Mouse (Mus musculus) testis, adult 10 weeks (tissue): ENCODE data around the gene Ciart. TPM values are rescaled to one million over a fixed set of nuclear protein-coding genes. Genes with fewer than 3 reads are reported as not detected.

Experiments used
- polyA plus RNA-seq: library from polyadenylated mRNA; stranded (reverse); fragments of 350-450 nt; fragmentation: Illumina TruSeq; extraction: RNeasy Lipid Tissue Mini Kit (QIAGEN cat#74804); gene quantifications from one replicate; pipeline ENCODE4 v1.2.3, GENCODE M21; 2014; ENCODE audit warnings: low read depth, low replicate concordance

The Ciart gene
- 4.8 TPM for polyA plus RNA-seq

DNA sequence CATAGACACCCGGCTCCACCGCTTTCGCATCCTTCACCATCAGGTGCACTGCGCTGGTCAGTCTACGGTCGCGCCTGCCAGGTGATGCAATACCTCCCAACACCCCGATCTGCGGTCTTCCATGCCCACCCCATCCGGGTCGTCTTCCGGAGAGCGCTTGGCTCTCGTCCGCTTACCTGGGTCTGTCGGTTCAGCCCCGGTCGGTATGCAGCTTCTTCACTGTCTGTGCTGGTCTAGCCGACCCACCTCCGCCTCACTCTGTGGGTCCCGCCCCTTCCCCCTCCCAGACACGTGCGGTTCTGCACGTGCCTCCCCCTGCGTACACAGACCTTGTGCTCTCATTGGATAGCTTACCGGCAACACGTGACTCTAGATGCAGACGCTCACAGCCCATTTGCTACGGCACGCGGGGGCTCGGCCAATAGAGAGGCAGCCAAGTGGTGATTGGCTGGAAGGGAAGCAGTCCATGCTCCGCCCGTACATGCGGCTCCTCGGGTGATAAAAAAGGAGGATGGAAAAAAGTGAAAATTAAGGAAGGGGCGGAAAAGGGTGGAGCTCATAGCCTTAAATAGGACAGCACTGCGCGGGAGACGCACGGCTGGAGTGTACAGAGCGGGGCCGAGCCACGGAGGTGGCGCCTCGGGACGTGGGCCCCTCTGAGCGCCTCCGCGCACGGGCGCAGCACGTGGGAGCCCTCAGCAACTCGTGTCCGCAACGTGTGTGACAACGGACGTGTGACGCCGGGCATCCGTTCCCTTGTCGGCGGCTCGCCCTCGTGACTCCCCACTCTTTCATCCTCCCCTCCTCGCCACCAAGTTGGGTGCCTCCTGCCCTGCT, at the start of gene Ciart:
Gene Ciart (minus strand): TSS at position 273 of the 837 bp plus-strand sequence.

GRCm38 (mm10) chr3:95928658-95929503, 46.8 kb upstream of the Ciart start, which contains the start of gene Anp32e:
Anp32e (plus strand) TSS chr3:95929246.

GRCm38 (mm10) chr3:95904568-95904967, 22.5 kb upstream of the Ciart start, which contains the start of gene Car14:
Car14 (minus strand) TSS chr3:95904691.

GRCm38 (mm10) chr3:95893606-95894316, 11.7 kb upstream of the Ciart start, which contains the start of gene Aph1a:
Aph1a (plus strand) TSS chr3:95893969.

GRCm38 (mm10) chr3:95891211-95892065, 9.4 kb upstream of the Ciart start, which contains the start of gene BC028528:
BC028528 (minus strand) TSS chr3:95892005.

GRCm38 (mm10) chr3:95871392-95871867, 10.6 kb downstream of the Ciart start, which contains the start of gene Mrps21:
Mrps21 (minus strand) TSS chr3:95871519.

GRCm38 (mm10) chr3:95855502-95856089, 26.5 kb downstream of the Ciart start, which contains the start of gene Prpf3:
Prpf3 (minus strand) TSS chr3:95855885.

Other genes with a start within 250 kb of the Ciart start
- 72.5 TPM for gene Mcl1, start 223.5 kb downstream of the Ciart start, polyA plus RNA-seq
- gene Adamtsl4, start 194.3 kb downstream of the Ciart start, polyA plus RNA-seq: 0.08 TPM
- gene Ecm1, start 142.7 kb downstream of the Ciart start, polyA plus RNA-seq: 0.95 TPM
- gene Tars2, start 122.0 kb downstream of the Ciart start, polyA plus RNA-seq: 12.8 TPM
- gene Rprd2, start 63.4 kb downstream of the Ciart start, polyA plus RNA-seq: 29.8 TPM
- gene Prpf3, start 26.4 kb downstream of the Ciart start, polyA plus RNA-seq: 39.6 TPM
- 11.8 TPM for gene Mrps21, start 10.7 kb downstream of the Ciart start, polyA plus RNA-seq
- 7.3 TPM for gene BC028528, start 9.8 kb upstream of the Ciart start, polyA plus RNA-seq
- 3.9 TPM for gene Aph1a, start 11.7 kb upstream of the Ciart start, polyA plus RNA-seq
- 1.8 TPM for gene Car14, start 22.4 kb upstream of the Ciart start, polyA plus RNA-seq
- 34.5 TPM for gene Anp32e, start 47.0 kb upstream of the Ciart start, polyA plus RNA-seq
- 8.6 TPM for gene Plekho1, start 113.8 kb upstream of the Ciart start, polyA plus RNA-seq
- gene Vps45, start 176.2 kb upstream of the Ciart start, polyA plus RNA-seq: 15.0 TPM
- 27.4 TPM for gene Otud7b, start 222.3 kb upstream of the Ciart start, polyA plus RNA-seq